Mouse (Mus musculus): Measurements from ENCODE around the gene Ogt. TPM values are rescaled to one million over a fixed set of nuclear protein-coding genes. Genes with fewer than 3 reads are reported as not detected.

Ogt gene
- polyA plus RNA-seq (2012; rRNA removed) = 36.0 and 36.7 TPM in 2 replicates

DNA sequence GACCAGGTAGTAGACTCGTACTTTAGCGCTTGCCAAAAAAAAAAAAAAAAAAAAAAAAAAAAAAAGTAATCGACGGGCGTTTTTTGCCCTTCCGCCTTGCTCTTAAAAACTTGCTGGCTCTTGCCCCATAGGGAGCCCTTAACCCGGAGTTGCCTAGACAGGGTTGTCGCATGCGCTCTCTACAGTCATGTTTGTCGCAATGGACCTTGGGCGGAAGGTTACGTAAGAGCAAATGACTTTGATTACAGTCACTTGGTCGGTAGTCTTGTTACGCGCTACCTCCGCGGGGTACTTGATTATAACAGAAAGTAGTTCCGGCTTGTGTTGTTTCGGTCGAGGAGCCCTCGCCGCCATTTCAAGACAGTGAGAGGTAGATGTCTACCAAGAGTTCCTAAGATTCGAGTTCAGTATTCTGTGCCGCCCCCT, at the start of gene Ogt:
Gene Ogt, plus strand, starts transcription at position 320 of the 426 bp plus-strand sequence.

GRCm38 (mm10) chrX:101733828-101734319, 94.0 kb downstream of the Ogt start, which contains the start of gene Cxcr3:
Gene Cxcr3, minus strand, starts transcription at chrX:101734269.

Other genes starting within 250 kb of the Ogt start
- 16.7 and 17.9 TPM in 2 replicates for gene Zmym3, start 219.2 kb upstream of the Ogt start, polyA plus RNA-seq (2012; rRNA removed)
- gene Nono, start 210.7 kb upstream of the Ogt start, polyA plus RNA-seq (2012; rRNA removed) = 53.8 and 58.2 TPM in 2 replicates
- gene Itgb1bp2, start 191.0 kb upstream of the Ogt start, polyA plus RNA-seq (2012; rRNA removed) = 0.51 and 0.76 TPM in 2 replicates
- gene Taf1, start 107.3 kb upstream of the Ogt start, polyA plus RNA-seq (2012; rRNA removed) = 1.5 and 2.6 TPM in 2 replicates
- 2.8 and 3.9 TPM in 2 replicates for gene Cxcr3, start 94.2 kb downstream of the Ogt start, polyA plus RNA-seq (2012; rRNA removed)
- 0.12 TPM in 1 of 2 replicates, not detected in the other for gene Gm4779, start 154.4 kb downstream of the Ogt start, polyA plus RNA-seq (2012; rRNA removed)
- not detected in 2 replicates for gene 8030474K03Rik, start 154.6 kb downstream of the Ogt start, polyA plus RNA-seq (2012; rRNA removed)
- 0.79 TPM in 2 replicates for gene Nhsl2, start 209.3 kb downstream of the Ogt start, polyA plus RNA-seq (2012; rRNA removed)